Mouse (Mus musculus): ENCODE results near the gene Efemp2. TPM values are rescaled to one million over a fixed set of nuclear protein-coding genes. Genes with fewer than 3 reads are reported as not detected.

Gene Efemp2
- polyA plus RNA-seq, 1 experiment from 2014 or later, result 54.0 TPM

DNA sequence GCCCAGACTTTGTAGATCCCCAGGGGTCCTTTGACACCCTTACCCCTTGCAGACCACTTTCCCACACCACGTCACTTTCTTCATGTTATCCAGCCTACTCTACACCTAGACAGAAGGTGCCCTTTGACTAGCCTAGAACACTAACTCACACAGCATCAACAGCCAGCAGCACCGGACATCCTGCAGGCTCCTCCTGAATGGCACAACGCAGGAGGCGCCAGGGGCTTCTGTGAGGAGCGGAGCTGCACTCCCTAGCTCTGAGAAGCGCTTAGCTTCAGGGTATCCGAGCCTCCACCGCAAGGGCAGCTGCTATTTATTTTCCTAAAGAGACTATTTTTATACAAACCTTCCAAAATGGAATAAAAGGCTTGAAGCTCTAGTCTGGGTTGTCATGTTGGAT, 18.2 kb upstream of the Efemp2 start:
- peaks cover 42% of the 10 kb centered on the region for H3K4me1 ChIP-seq
- H3K36me3 ChIP-seq, result peaks cover 4% of the 10 kb centered on the region
- H3K9ac ChIP-seq (replicated peaks), result peak overlapping the region; percentile 85
- no peak overlapping the region for H3K27ac ChIP-seq (replicated peaks)
- H3K4me2 ChIP-seq, result peak overlapping the region; percentile 91
- H3K9me3 ChIP-seq (replicated peaks), result no peaks in the 10 kb centered on the region
- peak overlapping the region; percentile 73 for H3K4me3 ChIP-seq (replicated peaks)
- no peak for ATAC-seq (ENCODE audit: low FRiP score)
- peaks cover 9% of the 10 kb centered on the region for H3K27me3 ChIP-seq (replicated peaks)
- 60% methylated on average over 8 of the region's 8 CpGs for WGBS

DNA sequence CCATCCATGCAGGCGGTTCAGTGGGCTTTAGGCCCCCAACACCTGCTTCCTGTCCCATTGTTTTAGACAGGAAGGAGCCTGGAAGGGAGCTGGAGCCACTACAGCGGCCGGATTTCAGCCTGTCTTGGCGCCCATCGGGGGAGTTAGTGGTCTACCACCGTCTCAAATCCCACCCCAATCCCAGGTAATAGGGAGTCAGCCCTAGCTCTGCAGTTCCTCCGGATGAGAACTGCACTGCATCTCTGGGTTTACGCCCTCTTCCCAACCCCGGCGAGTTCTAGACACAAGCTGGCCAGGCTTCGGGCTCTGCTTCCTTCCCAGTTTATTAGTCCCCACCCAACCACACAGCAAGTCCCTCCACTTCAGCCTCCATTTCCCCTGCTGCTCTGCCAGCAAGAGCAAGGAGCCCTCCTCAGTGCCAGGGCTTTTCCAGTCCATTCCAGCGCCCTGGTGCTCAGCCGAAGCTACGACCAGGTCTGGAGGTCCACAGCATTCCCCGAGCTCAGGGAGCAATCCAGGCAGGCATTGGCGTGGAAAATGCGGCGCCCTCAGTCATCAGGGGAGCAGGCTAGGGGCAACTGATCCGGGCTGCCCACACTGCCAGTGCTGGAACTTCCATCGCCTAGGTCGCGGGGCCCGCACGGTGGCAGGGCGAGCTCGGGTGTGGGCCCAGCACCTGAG, 17.4 kb upstream of the Efemp2 start:
- H3K4me2 ChIP-seq, result peak overlapping the region; percentile 91
- peaks cover 4% of the 10 kb centered on the region; the same call in 1 of the 2 replicates for H3K27me3 ChIP-seq (replicated peaks)
- H3K36me3 ChIP-seq, result peaks cover 4% of the 10 kb centered on the region
- H3K4me1 ChIP-seq, result peaks cover 48% of the 10 kb centered on the region
- no peak for ATAC-seq (ENCODE audit: low FRiP score)
- H3K9me3 ChIP-seq (replicated peaks), result no peaks in the 10 kb centered on the region
- H3K9ac ChIP-seq (replicated peaks), result peak overlapping the region; percentile 85
- peak overlapping the region; percentile 73 for H3K4me3 ChIP-seq (replicated peaks)
- WGBS, result 2% methylated on average over 26 of the region's 26 CpGs
- peak overlapping the region; percentile 97 for H3K27ac ChIP-seq (replicated peaks)

DNA sequence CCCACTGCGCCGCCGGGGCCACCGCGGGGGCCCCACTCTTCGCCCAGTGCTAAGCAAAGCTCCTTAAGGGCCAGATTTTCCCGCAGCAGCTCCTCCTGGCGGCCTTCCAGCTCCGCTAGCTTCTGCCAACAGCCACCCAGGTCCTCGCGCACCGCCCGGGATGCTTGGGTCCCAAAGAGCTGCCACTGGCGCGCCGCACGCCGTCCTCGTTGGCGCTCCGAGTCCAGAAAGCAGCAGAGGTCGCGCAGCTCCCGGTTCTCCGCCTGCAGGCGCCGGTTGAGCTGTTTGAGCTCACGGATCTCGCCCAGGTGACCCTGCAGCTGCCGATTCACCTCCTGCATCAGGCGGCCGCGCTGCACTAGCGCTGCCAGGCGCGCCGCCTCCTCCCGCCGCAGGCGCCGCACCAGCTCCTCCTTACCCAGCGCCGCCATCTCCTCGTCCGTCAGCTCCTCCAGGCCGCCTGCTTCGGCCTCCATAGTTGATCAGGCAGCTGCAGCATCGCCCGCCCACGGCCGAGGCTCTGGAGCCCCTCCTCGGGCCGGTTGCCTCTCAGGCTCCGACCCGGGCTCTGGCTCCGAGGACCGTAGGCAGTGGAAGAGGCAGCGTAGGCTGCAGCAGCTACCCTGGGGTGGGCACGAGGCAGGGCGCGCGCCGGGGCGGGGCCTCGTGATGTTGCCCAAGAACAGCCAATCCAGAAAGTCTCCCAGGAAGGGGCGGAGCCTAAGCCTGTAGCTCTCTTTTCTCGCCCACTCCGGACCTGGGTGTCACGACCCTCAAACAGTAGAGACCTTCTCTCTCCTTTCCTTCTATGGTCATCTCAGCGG, 16.6 kb upstream of the Efemp2 start:
- Histone ChIP-seq H3K9me3 (replicated peaks) (no peaks in the 10 kb centered on the region), H3K4me3 (replicated peaks) (peak overlapping the region; percentile 73), H3K27me3 (replicated peaks) (peaks cover 4% of the 10 kb centered on the region; the same call in 1 of the 2 replicates), H3K4me1 (peaks cover 53% of the 10 kb centered on the region), H3K4me2 (peak overlapping the region; percentile 91), H3K9ac (replicated peaks) (peak overlapping the region; percentile 85), H3K27ac (replicated peaks) (peak overlapping the region; percentile 97), H3K36me3 (peaks cover 4% of the 10 kb centered on the region)
- under 1% methylated on average over 69 of the region's 70 CpGs for WGBS
- peak; percentile 95 for ATAC-seq (ENCODE audit: low FRiP score)

DNA sequence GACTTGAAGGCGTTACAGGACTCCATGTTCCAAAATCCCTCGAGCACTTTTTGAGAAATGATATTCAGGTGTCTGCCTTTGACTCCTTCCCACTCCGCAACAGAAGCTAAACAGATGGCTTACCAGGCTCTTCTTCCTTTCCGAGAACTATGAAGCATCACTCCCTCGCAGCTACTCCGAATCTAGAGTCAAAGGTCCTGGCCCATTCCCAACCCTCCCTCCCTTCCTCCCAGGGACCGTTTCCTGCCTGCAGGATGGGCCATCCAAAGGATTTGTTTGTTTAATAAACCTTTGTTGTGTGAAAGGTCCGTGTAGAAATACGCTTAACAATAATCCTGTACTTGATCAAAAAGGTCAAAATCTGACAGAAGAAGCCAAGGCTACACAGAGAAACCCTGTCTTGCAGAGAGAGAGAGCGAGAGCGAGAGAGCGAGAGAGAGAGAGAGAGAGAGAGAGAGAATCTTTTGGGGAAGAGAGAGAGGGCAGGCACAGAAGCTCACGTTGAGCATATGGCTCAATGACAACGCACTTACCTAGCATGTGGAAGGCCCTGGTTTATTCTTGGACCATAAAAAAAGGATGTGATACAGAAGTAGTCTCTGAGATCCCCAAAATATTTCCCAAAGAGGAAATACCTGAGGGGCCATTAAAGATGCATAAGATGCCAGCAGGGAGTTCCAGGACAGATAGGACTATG, 15.9 kb upstream of the Efemp2 start, which contains the start of gene Ccdc85b:
TSS of gene Ccdc85b (minus strand) at position 149 of the 697 bp plus-strand sequence.
- peak within 1 kb of the TSS; percentile 97 for H3K27ac ChIP-seq (replicated peaks)
- H3K4me3 ChIP-seq (replicated peaks), result peak within 1 kb of the TSS; percentile 73
- peaks cover 4% of the 10 kb centered on the region; the same call in 1 of the 2 replicates for H3K27me3 ChIP-seq (replicated peaks)
- H3K4me1 ChIP-seq, result peaks cover 53% of the 10 kb centered on the region
- H3K9me3 ChIP-seq (replicated peaks), result no peaks in the 10 kb centered on the region
- 19% methylated on average over 14 of the region's 14 CpGs for WGBS
- 0 out of 2 replicates have a peak, but pooled peaks have one; percentile 2 for ATAC-seq (ENCODE audit: low FRiP score)
- H3K4me2 ChIP-seq, result peak within 1 kb of the TSS; percentile 91
- peak within 1 kb of the TSS; percentile 85 for H3K9ac ChIP-seq (replicated peaks)
- peaks cover 12% of the 10 kb centered on the region for H3K36me3 ChIP-seq

GRCm38 (mm10) chr19:5459019-5459418, 14.7 kb upstream of the Efemp2 start:
- Histone ChIP-seq H3K27me3 (replicated peaks) (peaks cover 4% of the 10 kb centered on the region; the same call in 1 of the 2 replicates), H3K4me1 (peaks cover 55% of the 10 kb centered on the region), H3K4me3 (replicated peaks) (no peak overlapping the region), H3K27ac (replicated peaks) (no peak overlapping the region), H3K36me3 (peaks cover 16% of the 10 kb centered on the region), H3K9me3 (replicated peaks) (no peaks in the 10 kb centered on the region), H3K9ac (replicated peaks) (no peak overlapping the region), H3K4me2 (no peak overlapping the region)
- ATAC-seq (ENCODE audit: low FRiP score), result no peak
- 76% methylated on average over 7 of the region's 7 CpGs for WGBS

DNA sequence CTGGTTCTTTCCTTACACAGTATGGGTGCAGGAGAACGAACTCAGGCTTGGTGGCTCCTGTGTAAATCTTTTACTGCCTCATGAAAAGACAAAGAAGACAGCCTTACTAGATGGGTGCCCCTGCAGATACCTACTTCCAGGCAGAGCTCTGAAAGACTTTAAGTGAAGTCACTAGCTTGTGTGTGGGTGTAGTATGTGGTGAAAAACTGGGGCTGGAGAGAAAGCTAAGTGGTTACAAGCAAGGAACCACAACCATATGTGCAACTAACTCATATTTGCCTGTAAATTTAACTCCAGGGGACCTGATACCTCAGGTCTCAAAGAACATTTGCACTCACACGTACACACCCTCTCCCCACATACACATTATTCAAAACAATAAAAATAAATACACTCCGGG, 13.9 kb upstream of the Efemp2 start:
- Histone ChIP-seq H3K9ac (replicated peaks) (peak overlapping the region; percentile 76), H3K27me3 (replicated peaks) (peaks cover 4% of the 10 kb centered on the region; the same call in 1 of the 2 replicates), H3K27ac (replicated peaks) (peak overlapping the region; percentile 85), H3K4me3 (replicated peaks) (peak overlapping the region; percentile 81), H3K4me1 (peaks cover 55% of the 10 kb centered on the region), H3K36me3 (peaks cover 18% of the 10 kb centered on the region), H3K9me3 (replicated peaks) (no peaks in the 10 kb centered on the region), H3K4me2 (peak overlapping the region; percentile 76)
- no peak for ATAC-seq (ENCODE audit: low FRiP score)
- 16% methylated on average over 3 of the region's 3 CpGs for WGBS

GRCm38 (mm10) chr19:5460465-5460911, 13.3 kb upstream of the Efemp2 start, which contains the start of gene Fibp:
Gene Fibp (plus strand): TSS chr19:5460615.
- peak within 1 kb of the TSS; percentile 81 for H3K4me3 ChIP-seq (replicated peaks)
- H3K9me3 ChIP-seq (replicated peaks), result no peaks in the 10 kb centered on the region
- H3K27ac ChIP-seq (replicated peaks), result peak within 1 kb of the TSS; percentile 85
- H3K4me2 ChIP-seq, result peak within 1 kb of the TSS; percentile 76
- H3K27me3 ChIP-seq (replicated peaks), result peaks cover 4% of the 10 kb centered on the region; the same call in 1 of the 2 replicates
- H3K36me3 ChIP-seq, result peaks cover 24% of the 10 kb centered on the region
- H3K9ac ChIP-seq (replicated peaks), result peak within 1 kb of the TSS; percentile 76
- ATAC-seq (ENCODE audit: low FRiP score), result peak; percentile 53
- whole genome bisulfite sequencing, result under 1% methylated on average over 32 of the region's 32 CpGs
- H3K4me1 ChIP-seq, result peaks cover 52% of the 10 kb centered on the region

- H3K27ac ChIP-seq (replicated peaks), result no peak overlapping the region
- no peaks in the 10 kb centered on the region for H3K9me3 ChIP-seq (replicated peaks)
- no peak for ATAC-seq (ENCODE audit: low FRiP score)
- peaks cover 42% of the 10 kb centered on the region for H3K4me1 ChIP-seq
- WGBS, result 88% methylated on average over 6 of the region's 6 CpGs
- H3K27me3 ChIP-seq (replicated peaks), result peaks cover 4% of the 10 kb centered on the region; the same call in 1 of the 2 replicates
- peaks cover 34% of the 10 kb centered on the region for H3K36me3 ChIP-seq
- H3K4me2 ChIP-seq, result peak overlapping the region; percentile 76
- peak overlapping the region; percentile 81 for H3K4me3 ChIP-seq (replicated peaks)
- peak overlapping the region; percentile 76 for H3K9ac ChIP-seq (replicated peaks)
Measured at GRCm38 (mm10) chr19:5461411-5461810, 12.3 kb upstream of the Efemp2 start.

DNA sequence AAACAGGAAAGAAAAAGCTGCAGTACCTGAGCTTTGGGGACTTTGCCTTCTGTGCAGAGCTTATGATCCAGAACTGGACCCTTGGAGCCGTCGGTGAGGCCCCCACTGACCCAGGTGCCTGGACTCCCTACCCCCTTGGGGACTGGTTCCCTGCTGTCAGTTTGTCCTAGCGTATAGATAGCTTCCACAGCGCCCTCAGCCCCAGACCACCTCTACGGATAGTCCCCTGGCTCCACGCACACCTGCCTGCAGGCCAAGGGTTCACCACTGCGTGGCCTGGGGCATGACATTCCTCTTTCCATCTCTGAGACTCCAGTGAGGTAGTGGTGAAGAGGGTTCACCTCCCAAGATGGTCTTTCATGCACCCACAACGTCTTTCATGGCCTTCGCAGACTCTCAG, 10.5 kb upstream of the Efemp2 start:
- H3K4me1 ChIP-seq, result peaks cover 33% of the 10 kb centered on the region
- no peak for ATAC-seq (ENCODE audit: low FRiP score)
- WGBS, result 90% methylated on average over 9 of the region's 9 CpGs
- H3K9ac ChIP-seq (replicated peaks), result no peak overlapping the region
- no peak overlapping the region for H3K4me3 ChIP-seq (replicated peaks)
- H3K9me3 ChIP-seq (replicated peaks), result no peaks in the 10 kb centered on the region
- peaks cover 4% of the 10 kb centered on the region; the same call in 1 of the 2 replicates for H3K27me3 ChIP-seq (replicated peaks)
- H3K36me3 ChIP-seq, result peaks cover 46% of the 10 kb centered on the region
- no peak overlapping the region for H3K4me2 ChIP-seq
- no peak overlapping the region for H3K27ac ChIP-seq (replicated peaks)

- Histone ChIP-seq H3K27me3 (replicated peaks) (peaks cover 4% of the 10 kb centered on the region; the same call in 1 of the 2 replicates), H3K9ac (replicated peaks) (peak overlapping the region; percentile 46), H3K9me3 (replicated peaks) (no peaks in the 10 kb centered on the region), H3K4me1 (peaks cover 32% of the 10 kb centered on the region), H3K4me3 (replicated peaks) (peak overlapping the region; percentile 27), H3K27ac (replicated peaks) (peak overlapping the region; percentile 65), H3K4me2 (peak overlapping the region; percentile 49), H3K36me3 (peaks cover 46% of the 10 kb centered on the region)
- 37% methylated on average over 15 of the region's 15 CpGs for WGBS
- ATAC-seq (ENCODE audit: low FRiP score), result peak; percentile 42
Measured at GRCm38 (mm10) chr19:5463791-5464562, 9.8 kb upstream of the Efemp2 start.

Data from neural tube, embryonic 15.5 days (tissue).